Mouse (Mus musculus): ENCODE measurements around the gene Cwc27. TPM values are rescaled to one million over a fixed set of nuclear protein-coding genes. Genes with fewer than 3 reads are reported as not detected.

Gene Cwc27
- total RNA-seq, 1 experiment = 29.5 TPM

DNA sequence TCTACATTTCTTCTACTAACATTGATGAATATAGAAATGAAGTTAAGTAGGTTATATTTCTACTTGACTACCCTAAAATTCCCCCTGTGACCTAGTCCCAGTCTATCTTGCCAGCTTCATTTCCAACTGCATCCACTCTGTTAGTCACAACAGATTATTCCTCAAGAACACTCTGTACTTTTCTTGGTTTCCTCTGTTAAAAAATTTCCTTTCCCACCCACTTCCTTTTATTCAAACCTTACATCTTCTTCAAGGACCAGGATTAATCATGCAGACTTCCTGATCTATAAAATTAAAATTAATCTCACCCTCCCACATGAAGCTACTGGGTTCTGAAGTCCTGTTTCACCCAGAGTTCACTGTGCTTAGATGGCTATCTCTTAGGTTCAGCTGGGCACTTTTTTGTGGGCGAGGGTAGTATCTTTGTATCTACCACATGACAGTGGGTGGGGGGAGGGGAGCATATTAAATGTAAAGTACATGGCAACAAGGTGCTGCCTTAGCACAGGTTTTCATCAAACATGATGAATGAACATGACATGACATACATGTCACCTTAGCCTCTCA, 37.8 kb downstream of the Cwc27 start:
- no peak overlapping the region for H3K4me3 ChIP-seq (ENCODE audit: insufficient read depth in 1 of 2, low read depth in 1 of 2, low read length in 2 of 2, poor library complexity in 1 of 2, severe bottlenecking in 1 of 2)
- in situ Hi-C loops (cut with MboI; ENCODE audit: low sequenced_read_pairs in 2 of 2, unreplicated experiment in 2 of 2) = no loop called here
- H3K9me3 ChIP-seq (ENCODE audit: control insufficient read depth, insufficient read depth, low read depth, low read length) = no peaks in the 10 kb centered on the region
- DNase-seq (ENCODE audit: low read depth, low spot score) = no peak
- TF ChIP-seq HCFC1 (IDR thresholded peaks at IDR 0.05; ENCODE audit: borderline replicate concordance, insufficient read depth, low read length) = no peak
- no peak for TF ChIP-seq CHD2 (IDR thresholded peaks at IDR 0.05; ENCODE audit: low read depth, low read length)
- TF ChIP-seq ZC3H11A (IDR thresholded peaks at IDR 0.05; ENCODE audit: borderline replicate concordance, low read depth, low read length) = no peak
- TF ChIP-seq MAFK (IDR thresholded peaks at IDR 0.05; ENCODE audit: insufficient read depth, low read depth, low read length) = no peak
- TF ChIP-seq ZNF384 (IDR thresholded peaks at IDR 0.05; ENCODE audit: low read depth, low read length) = no peak
- no peaks in the 10 kb centered on the region for H3K4me1 ChIP-seq (ENCODE audit: control insufficient read depth in 2 of 2, insufficient read depth in 2 of 2, low read length in 2 of 2, poor library complexity in 1 of 2)
- H3K36me3 ChIP-seq (ENCODE audit: control insufficient read depth, insufficient read depth, low read length, poor library complexity, severe bottlenecking) = no peaks in the 10 kb centered on the region
- H3K9ac ChIP-seq (ENCODE audit: insufficient read depth, low read depth, low read length, poor library complexity, severe bottlenecking) = no peak overlapping the region
- H3K27ac ChIP-seq (ENCODE audit: insufficient read depth, low read depth, low read length, poor library complexity, severe bottlenecking) = no peak overlapping the region

DNA sequence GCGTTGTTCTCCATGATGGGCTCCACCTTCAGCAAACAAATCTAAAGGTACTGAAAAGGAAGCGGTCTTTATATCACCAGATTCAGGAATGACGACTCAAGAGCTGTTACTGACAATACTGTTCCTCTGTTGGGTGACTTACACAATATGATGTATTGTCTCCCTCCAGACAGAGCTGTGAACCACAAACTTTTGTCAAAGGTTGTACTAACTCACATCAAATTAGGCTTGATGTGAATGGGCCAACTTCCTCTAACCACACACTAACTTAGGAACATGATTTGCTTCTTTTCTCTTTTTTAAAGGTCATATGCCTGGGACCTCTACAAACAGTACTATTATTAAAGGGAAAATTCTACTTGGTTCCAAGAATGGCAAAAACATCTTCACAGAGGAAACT, 53.7 kb downstream of the Cwc27 start:
- DNase-seq (ENCODE audit: low read depth, low spot score) = no peak
- Histone ChIP-seq H3K27ac (ENCODE audit: insufficient read depth, low read depth, low read length, poor library complexity, severe bottlenecking) (no peak overlapping the region), H3K9me3 (ENCODE audit: control insufficient read depth, insufficient read depth, low read depth, low read length) (no peaks in the 10 kb centered on the region), H3K4me3 (ENCODE audit: insufficient read depth in 1 of 2, low read depth in 1 of 2, low read length in 2 of 2, poor library complexity in 1 of 2, severe bottlenecking in 1 of 2) (no peak overlapping the region), H3K36me3 (ENCODE audit: control insufficient read depth, insufficient read depth, low read length, poor library complexity, severe bottlenecking) (no peaks in the 10 kb centered on the region; the same call in 1 of the 2 replicates), H3K4me1 (ENCODE audit: control insufficient read depth in 2 of 2, insufficient read depth in 2 of 2, low read length in 2 of 2, poor library complexity in 1 of 2) (no peaks in the 10 kb centered on the region), H3K9ac (ENCODE audit: insufficient read depth, low read depth, low read length, poor library complexity, severe bottlenecking) (no peak overlapping the region)
- in situ Hi-C loops (cut with MboI; ENCODE audit: low sequenced_read_pairs in 2 of 2, unreplicated experiment in 2 of 2) = no loop called here
- TF ChIP-seq CHD2 (IDR thresholded peaks at IDR 0.05; ENCODE audit: low read depth, low read length) (no peak), MAFK (IDR thresholded peaks at IDR 0.05; ENCODE audit: insufficient read depth, low read depth, low read length) (no peak), HCFC1 (IDR thresholded peaks at IDR 0.05; ENCODE audit: borderline replicate concordance, insufficient read depth, low read length) (no peak), ZNF384 (IDR thresholded peaks at IDR 0.05; ENCODE audit: low read depth, low read length) (no peak), ZC3H11A (IDR thresholded peaks at IDR 0.05; ENCODE audit: borderline replicate concordance, low read depth, low read length) (no peak)

DNA sequence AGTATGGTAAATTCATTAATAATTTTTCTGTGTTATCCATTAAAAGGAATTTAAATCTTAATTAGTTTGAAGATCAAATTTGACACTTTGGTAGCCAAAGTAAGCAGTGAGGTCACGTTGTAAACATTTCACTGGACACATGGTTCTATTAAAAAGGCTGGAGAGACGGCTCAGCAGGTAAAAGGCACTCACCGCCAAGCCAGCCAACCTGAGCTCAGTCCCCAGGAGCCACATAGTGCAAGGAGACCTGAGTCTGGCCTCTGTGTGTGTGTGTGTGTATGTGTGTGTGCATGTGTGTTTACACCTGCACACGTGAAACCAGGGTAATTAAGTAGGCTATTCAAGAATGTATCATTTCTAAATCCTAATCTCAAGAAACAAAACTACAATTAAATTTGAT, 54.5 kb downstream of the Cwc27 start:
- H3K4me1 ChIP-seq (ENCODE audit: control insufficient read depth in 2 of 2, insufficient read depth in 2 of 2, low read length in 2 of 2, poor library complexity in 1 of 2) = no peaks in the 10 kb centered on the region
- H3K9ac ChIP-seq (ENCODE audit: insufficient read depth, low read depth, low read length, poor library complexity, severe bottlenecking) = no peak overlapping the region
- no peak overlapping the region for H3K27ac ChIP-seq (ENCODE audit: insufficient read depth, low read depth, low read length, poor library complexity, severe bottlenecking)
- in situ Hi-C loops (cut with MboI; ENCODE audit: low sequenced_read_pairs in 2 of 2, unreplicated experiment in 2 of 2) = no loop called here
- DNase-seq (ENCODE audit: low read depth, low spot score) = no peak
- no peak overlapping the region for H3K4me3 ChIP-seq (ENCODE audit: insufficient read depth in 1 of 2, low read depth in 1 of 2, low read length in 2 of 2, poor library complexity in 1 of 2, severe bottlenecking in 1 of 2)
- TF ChIP-seq MAFK (IDR thresholded peaks at IDR 0.05; ENCODE audit: insufficient read depth, low read depth, low read length) (no peak), CHD2 (IDR thresholded peaks at IDR 0.05; ENCODE audit: low read depth, low read length) (no peak), ZC3H11A (IDR thresholded peaks at IDR 0.05; ENCODE audit: borderline replicate concordance, low read depth, low read length) (no peak)
- H3K9me3 ChIP-seq (ENCODE audit: control insufficient read depth, insufficient read depth, low read depth, low read length) = no peaks in the 10 kb centered on the region
- H3K36me3 ChIP-seq (ENCODE audit: control insufficient read depth, insufficient read depth, low read length, poor library complexity, severe bottlenecking) = no peaks in the 10 kb centered on the region; the same call in 1 of the 2 replicates

DNA sequence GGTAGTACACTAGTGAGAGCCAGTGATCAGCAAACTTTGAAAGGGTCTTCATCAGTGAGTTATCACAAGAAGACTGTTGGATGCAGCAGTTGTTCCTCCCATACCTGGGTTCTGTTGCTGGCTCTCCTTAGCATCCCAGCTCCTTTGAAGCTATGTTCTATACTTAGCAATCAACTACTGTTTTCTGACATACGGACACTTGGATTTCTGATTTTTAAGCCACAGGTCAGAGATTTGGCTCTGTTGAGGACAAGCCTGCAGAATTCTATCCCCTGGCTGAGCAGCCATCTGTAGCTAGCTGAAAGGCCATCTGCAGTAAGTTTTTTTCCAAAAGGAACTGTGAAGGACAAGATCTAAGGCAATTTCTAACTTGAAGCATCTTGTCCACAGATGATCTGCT, 57.6 kb downstream of the Cwc27 start:
- Histone ChIP-seq H3K9ac (ENCODE audit: insufficient read depth, low read depth, low read length, poor library complexity, severe bottlenecking) (no peak overlapping the region), H3K4me3 (ENCODE audit: insufficient read depth in 1 of 2, low read depth in 1 of 2, low read length in 2 of 2, poor library complexity in 1 of 2, severe bottlenecking in 1 of 2) (no peak overlapping the region), H3K27ac (ENCODE audit: insufficient read depth, low read depth, low read length, poor library complexity, severe bottlenecking) (no peak overlapping the region), H3K36me3 (ENCODE audit: control insufficient read depth, insufficient read depth, low read length, poor library complexity, severe bottlenecking) (no peaks in the 10 kb centered on the region; the same call in 1 of the 2 replicates), H3K9me3 (ENCODE audit: control insufficient read depth, insufficient read depth, low read depth, low read length) (no peaks in the 10 kb centered on the region), H3K4me1 (ENCODE audit: control insufficient read depth in 2 of 2, insufficient read depth in 2 of 2, low read length in 2 of 2, poor library complexity in 1 of 2) (no peaks in the 10 kb centered on the region)
- no peak for DNase-seq (ENCODE audit: low read depth, low spot score)
- in situ Hi-C loops (cut with MboI; ENCODE audit: low sequenced_read_pairs in 2 of 2, unreplicated experiment in 2 of 2) = no loop called here
- TF ChIP-seq MAFK (IDR thresholded peaks at IDR 0.05; ENCODE audit: insufficient read depth, low read depth, low read length) (no peak), CHD2 (IDR thresholded peaks at IDR 0.05; ENCODE audit: low read depth, low read length) (no peak), HCFC1 (IDR thresholded peaks at IDR 0.05; ENCODE audit: borderline replicate concordance, insufficient read depth, low read length) (no peak), ZC3H11A (IDR thresholded peaks at IDR 0.05; ENCODE audit: borderline replicate concordance, low read depth, low read length) (no peak), ZNF384 (IDR thresholded peaks at IDR 0.05; ENCODE audit: low read depth, low read length) (no peak)

DNA sequence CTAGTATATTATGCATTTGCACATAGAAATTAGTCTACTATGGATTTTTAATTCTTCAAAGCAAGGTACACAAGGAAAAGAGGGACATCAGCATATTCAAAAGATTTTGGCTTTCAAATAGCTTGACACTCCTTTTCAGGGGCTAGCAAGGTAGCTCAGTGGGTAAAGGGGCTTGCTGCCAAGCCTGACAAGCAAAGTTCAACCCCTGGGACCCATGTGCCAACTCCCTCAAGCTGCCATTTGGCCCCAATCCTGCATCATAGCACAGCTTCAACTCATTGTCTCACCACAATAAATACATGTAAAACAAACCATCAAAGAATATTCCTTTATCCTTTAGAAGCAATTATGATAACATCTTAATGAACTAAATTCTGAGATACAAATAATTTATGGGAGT, 69.9 kb downstream of the Cwc27 start:
- no peak overlapping the region for H3K4me3 ChIP-seq (ENCODE audit: insufficient read depth in 1 of 2, low read depth in 1 of 2, low read length in 2 of 2, poor library complexity in 1 of 2, severe bottlenecking in 1 of 2)
- no peaks in the 10 kb centered on the region; the same call in 1 of the 2 replicates for H3K36me3 ChIP-seq (ENCODE audit: control insufficient read depth, insufficient read depth, low read length, poor library complexity, severe bottlenecking)
- TF ChIP-seq ZNF384 (IDR thresholded peaks at IDR 0.05; ENCODE audit: low read depth, low read length) (no peak), MAFK (IDR thresholded peaks at IDR 0.05; ENCODE audit: insufficient read depth, low read depth, low read length) (no peak), CHD2 (IDR thresholded peaks at IDR 0.05; ENCODE audit: low read depth, low read length) (no peak), ZC3H11A (IDR thresholded peaks at IDR 0.05; ENCODE audit: borderline replicate concordance, low read depth, low read length) (no peak), HCFC1 (IDR thresholded peaks at IDR 0.05; ENCODE audit: borderline replicate concordance, insufficient read depth, low read length) (no peak)
- in situ Hi-C loops (cut with MboI; ENCODE audit: low sequenced_read_pairs in 2 of 2, unreplicated experiment in 2 of 2) = no loop called here
- DNase-seq (ENCODE audit: low read depth, low spot score) = no peak
- no peak overlapping the region for H3K9ac ChIP-seq (ENCODE audit: insufficient read depth, low read depth, low read length, poor library complexity, severe bottlenecking)
- no peaks in the 10 kb centered on the region for H3K9me3 ChIP-seq (ENCODE audit: control insufficient read depth, insufficient read depth, low read depth, low read length)
- no peak overlapping the region for H3K27ac ChIP-seq (ENCODE audit: insufficient read depth, low read depth, low read length, poor library complexity, severe bottlenecking)
- no peaks in the 10 kb centered on the region for H3K4me1 ChIP-seq (ENCODE audit: control insufficient read depth in 2 of 2, insufficient read depth in 2 of 2, low read length in 2 of 2, poor library complexity in 1 of 2)

Measured in ES-E14 (cell line).